Mouse (Mus musculus): ENCODE measurements around the gene Il1r2.

DNA sequence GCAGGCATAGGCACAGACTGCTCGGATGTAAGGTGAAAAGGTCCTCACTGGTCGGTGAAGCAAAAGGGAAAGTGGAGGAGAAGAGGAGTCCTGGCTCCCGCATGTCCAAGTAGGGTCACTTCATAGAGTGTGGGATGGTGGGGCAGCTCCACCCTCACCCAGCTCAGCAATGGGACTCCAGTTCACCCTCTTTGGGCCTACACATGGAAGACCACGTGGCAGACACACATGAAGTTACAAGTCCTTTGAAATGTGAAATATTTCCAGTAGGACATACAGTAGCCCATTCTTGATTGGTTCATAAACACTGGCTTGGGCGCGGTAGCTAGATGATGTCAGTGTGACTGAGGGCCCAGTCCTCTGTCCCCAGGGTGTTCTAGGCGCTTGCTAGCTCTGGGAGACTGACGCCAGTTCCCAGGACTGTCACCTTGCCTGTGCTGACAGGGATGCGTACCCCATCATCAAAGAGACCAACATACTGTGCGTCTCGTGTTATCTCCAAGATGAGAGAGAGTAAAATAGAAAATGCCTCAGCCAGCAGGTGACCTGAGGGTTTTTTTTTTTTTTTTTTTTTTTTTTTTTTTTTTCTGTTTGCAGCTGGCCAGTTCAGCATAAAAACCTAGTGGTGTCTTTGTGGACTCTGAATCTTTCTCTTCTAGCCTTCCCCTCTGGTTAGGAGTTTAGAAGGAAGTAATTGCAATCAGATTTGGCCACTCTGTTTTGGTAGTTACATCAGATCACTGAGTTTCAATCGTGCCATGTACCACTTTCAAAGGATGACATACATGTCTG is 45.5 kb upstream of the Il1r2 start:
- no peak for TF ChIP-seq CTCF (IDR thresholded peaks at IDR 0.05; ENCODE audit: insufficient read depth, low read depth, low read length)
- no peak for TF ChIP-seq POLR2A (IDR thresholded peaks at IDR 0.05; ENCODE audit: insufficient read depth, low read depth, low read length)
